ENCODE assay signal across 9 mouse cellular contexts in genomic region chr4:114907951-114908828, GRCm38 (mm10). TPM values are rescaled to one million over a fixed set of nuclear protein-coding genes. Genes with fewer than 3 reads are reported as not detected.
DNase-seq lines count a peak whose midpoint lies in the region; ATAC-seq and TF ChIP-seq lines count a peak whose summit lies in the region.
"Had no signal": no experiment of that assay in that cellular context is flagged by ENCODE, and none has a peak within 500 bp of the region (broad histone marks: within the 10 kb centered on the region; RNA-seq: fewer than 3 reads in every experiment).

No protein-coding gene starts in this region.

- no peaks in the 10 kb centered on the region for H3K9me3 ChIP-seq in ES-E14 (ENCODE audit: control insufficient read depth, insufficient read depth, low read depth, low read length)
- no peaks in the 10 kb centered on the region for H3K9me3 ChIP-seq in forebrain, embryonic 10.5 days
- no peaks in the 10 kb centered on the region for H3K9me3 ChIP-seq in hindbrain, embryonic 14.5 days (ENCODE audit: control insufficient read depth, low read length)
- no peaks in the 10 kb centered on the region for H3K9me3 ChIP-seq in liver, embryonic 16.5 days (replicated peaks; ENCODE audit: control insufficient read depth, low read length)

- DNase-seq in adrenal gland, adult (ENCODE audit: inconsistent age in 2 of 2, low spot score in 1 of 2) = peak; percentile 44 to 83
- no peak for DNase-seq in adrenal gland, postnatal 4 days (ENCODE audit: low spot score in 2 of 2)
- no peak for DNase-seq in ES-E14 (ENCODE audit: low read depth, low spot score)
- DNase-seq in forebrain, embryonic 10.5 days (ENCODE audit: extremely low spot score, low spot score) = peak; percentile 60
- no peak for DNase-seq in hindbrain, embryonic 14.5 days (ENCODE audit: low spot score)
- peak; percentile 26 to 63 for DNase-seq in spleen, adult 18-20 months
- no peak for DNase-seq in adipocyte (ENCODE audit: low spot score)

- H3K4me1 ChIP-seq in ES-E14 (ENCODE audit: control insufficient read depth in 2 of 2, insufficient read depth in 2 of 2, low read length in 2 of 2, poor library complexity in 1 of 2) = peaks cover 0 to under 1% of the 10 kb centered on the region in 2 experiments; a peak in 1 of 4 replicates
- peaks cover 56% of the 10 kb centered on the region for H3K4me1 ChIP-seq in forebrain, embryonic 10.5 days
- H3K4me1 ChIP-seq in hindbrain, embryonic 14.5 days (replicated peaks; ENCODE audit: control insufficient read depth, insufficient read depth, low read length) = no peaks in the 10 kb centered on the region; the same call in 1 of the 2 replicates
- H3K4me1 ChIP-seq in liver, embryonic 16.5 days (ENCODE audit: control insufficient read depth, low read depth, low read length) = peaks cover 6% of the 10 kb centered on the region; the same call in 1 of the 2 replicates

- H3K9ac ChIP-seq in ES-E14 (ENCODE audit: insufficient read depth, low read depth, low read length, poor library complexity, severe bottlenecking) = peak overlapping the region; percentile 40
- H3K9ac ChIP-seq in hindbrain, embryonic 14.5 days = peak overlapping the region; percentile 34; the same call in 1 of the 2 replicates
- H3K9ac ChIP-seq in liver, embryonic 16.5 days (ENCODE audit: low read depth, low read length) = peak overlapping the region; percentile 35; the same call in 1 of the 2 replicates

- in situ Hi-C loops in ES-E14 (cut with MboI; ENCODE audit: low sequenced_read_pairs in 2 of 2, unreplicated experiment in 2 of 2) = loop anchor here (5.0 to 25.0 kb wide), 5 partner anchors 149 to 1029 kb away; partner anchors contain the start of genes Dmbx1 (in 2 of the 2), Tal1 (in 1 of the 2) and Trabd2b (in 1 of the 2)

- H3K4me3 ChIP-seq in ES-E14 (ENCODE audit: insufficient read depth in 1 of 2, low read depth in 1 of 2, low read length in 2 of 2, poor library complexity in 1 of 2, severe bottlenecking in 1 of 2) = peak overlapping the region; percentile 66 to 69
- peak overlapping the region; percentile 60 for H3K4me3 ChIP-seq in forebrain, embryonic 10.5 days
- peak overlapping the region; percentile 34 for H3K4me3 ChIP-seq in hindbrain, embryonic 14.5 days (replicated peaks; ENCODE audit: low read length)
- H3K4me3 ChIP-seq in liver, embryonic 16.5 days (ENCODE audit: low read depth, low read length) = peak overlapping the region; percentile 61

- H3K4me2 ChIP-seq in hindbrain, embryonic 14.5 days (replicated peaks) = peak overlapping the region; percentile 53
- H3K4me2 ChIP-seq in liver, embryonic 16.5 days (ENCODE audit: low read depth, low read length) = peak overlapping the region; percentile 84

- no peaks in the 10 kb centered on the region for H3K36me3 ChIP-seq in ES-E14 (ENCODE audit: control insufficient read depth, insufficient read depth, low read length, poor library complexity, severe bottlenecking)
- no peaks in the 10 kb centered on the region for H3K36me3 ChIP-seq in forebrain, embryonic 10.5 days (replicated peaks)
- H3K36me3 ChIP-seq in hindbrain, embryonic 14.5 days (replicated peaks; ENCODE audit: control insufficient read depth, insufficient read depth) = no peaks in the 10 kb centered on the region
- H3K36me3 ChIP-seq in liver, embryonic 16.5 days (ENCODE audit: control insufficient read depth, insufficient read depth) = no peaks in the 10 kb centered on the region

- peak; percentile 12; the same call in 1 of the 2 replicates for ATAC-seq in hindbrain, embryonic 14.5 days (ENCODE audit: low FRiP score)
- peak; percentile 19; the same call in 1 of the 2 replicates for ATAC-seq in liver, embryonic 16.5 days (ENCODE audit: low read depth)

- H3K27ac ChIP-seq in ES-E14 (ENCODE audit: insufficient read depth, low read depth, low read length, poor library complexity, severe bottlenecking) = no peak overlapping the region
- H3K27ac ChIP-seq in forebrain, embryonic 10.5 days = peak overlapping the region; percentile 85
- no peak overlapping the region for H3K27ac ChIP-seq in hindbrain, embryonic 14.5 days
- H3K27ac ChIP-seq in liver, embryonic 16.5 days (ENCODE audit: low read length) = no peak overlapping the region

- WGBS in forebrain, embryonic 10.5 days = under 1% methylated on average over 91 of the region's 103 CpGs
- WGBS in hindbrain, embryonic 14.5 days = under 1% methylated on average over 102 of the region's 103 CpGs
- 1% methylated on average over 100 of the region's 103 CpGs for WGBS in liver, embryonic 16.5 days (ENCODE audit: insufficient replicate concordance)

- peaks cover 100% of the 10 kb centered on the region for H3K27me3 ChIP-seq in forebrain, embryonic 10.5 days (ENCODE audit: poor library complexity, severe bottlenecking)
- peaks cover 98% of the 10 kb centered on the region for H3K27me3 ChIP-seq in hindbrain, embryonic 14.5 days (ENCODE audit: control insufficient read depth, insufficient read depth, low read length)
- peaks cover 100% of the 10 kb centered on the region for H3K27me3 ChIP-seq in liver, embryonic 16.5 days (ENCODE audit: control insufficient read depth, insufficient read depth, low read depth, low read length)

TF ChIP-seq in ES-E14, 5 proteins besides CTCF, POLR2A, EP300 and RAD21:
- TF ChIP-seq CHD2 (IDR thresholded peaks at IDR 0.05; ENCODE audit: low read depth, low read length) (no peak), ZNF384 (IDR thresholded peaks at IDR 0.05; ENCODE audit: low read depth, low read length) (no peak)

RNA-seq across cellular contexts. Expression of gene Foxd2, which starts 0.5 kb away (rescaled TPM):
- total RNA-seq in adrenal gland, postnatal 4 days (2021) = 1 to 10 TPM; 4.0 to 5.1 TPM
- 0.09 TPM in 1 of 2 replicates, not detected in the other for total RNA-seq in ES-E14 (2012; rRNA removed)
- 1.6 and 1.7 TPM in 2 replicates for polyA plus RNA-seq in forebrain, embryonic 10.5 days (2016; fragmentation: Nextera tagmentation; extraction: Ambion mirVana)
- 0.16 TPM in 1 of 2 replicates, not detected in the other for polyA plus RNA-seq in hindbrain, embryonic 14.5 days (2014; fragmentation: Nextera tagmentation; extraction: Ambion mirVana)
- not detected in 2 replicates for polyA plus RNA-seq in liver, embryonic 16.5 days (2015; fragmentation: Nextera tagmentation; extraction: Ambion mirVana)

RNA-seq across cellular contexts. Expression of gene Foxe3, which starts 17.6 kb away (rescaled TPM):
- total RNA-seq in adrenal gland, postnatal 4 days (2021) = not detected
- total RNA-seq in ES-E14 (2012; rRNA removed) = not detected in 2 replicates
- polyA plus RNA-seq in forebrain, embryonic 10.5 days (2016; fragmentation: Nextera tagmentation; extraction: Ambion mirVana) = 1.1 and 1.5 TPM in 2 replicates
- not detected in 2 replicates for polyA plus RNA-seq in hindbrain, embryonic 14.5 days (2014; fragmentation: Nextera tagmentation; extraction: Ambion mirVana)
- polyA plus RNA-seq in liver, embryonic 16.5 days (2015; fragmentation: Nextera tagmentation; extraction: Ambion mirVana) = not detected in 2 replicates
- total RNA-seq: heart, adult 18-20 months had no signal

Comparison
In these comparisons a context has a peak if more than half of its experiments do, and no peak if none do; other contexts are left out.
1. DNase-seq: peak in adrenal gland, adult (2 of 2), forebrain, embryonic 10.5 days (single experiment) and spleen, adult 18-20 months (2 of 2); none in adrenal gland, postnatal 4 days (0 of 2), ES-E14 (single experiment), hindbrain, embryonic 14.5 days (single experiment) and adipocyte (single experiment).
2. Peak in every context shown above with its lines, with median percentiles within 50 percentile points of each other: H3K4me3 ChIP-seq and H3K9ac ChIP-seq.